In the genomic region with DNA sequence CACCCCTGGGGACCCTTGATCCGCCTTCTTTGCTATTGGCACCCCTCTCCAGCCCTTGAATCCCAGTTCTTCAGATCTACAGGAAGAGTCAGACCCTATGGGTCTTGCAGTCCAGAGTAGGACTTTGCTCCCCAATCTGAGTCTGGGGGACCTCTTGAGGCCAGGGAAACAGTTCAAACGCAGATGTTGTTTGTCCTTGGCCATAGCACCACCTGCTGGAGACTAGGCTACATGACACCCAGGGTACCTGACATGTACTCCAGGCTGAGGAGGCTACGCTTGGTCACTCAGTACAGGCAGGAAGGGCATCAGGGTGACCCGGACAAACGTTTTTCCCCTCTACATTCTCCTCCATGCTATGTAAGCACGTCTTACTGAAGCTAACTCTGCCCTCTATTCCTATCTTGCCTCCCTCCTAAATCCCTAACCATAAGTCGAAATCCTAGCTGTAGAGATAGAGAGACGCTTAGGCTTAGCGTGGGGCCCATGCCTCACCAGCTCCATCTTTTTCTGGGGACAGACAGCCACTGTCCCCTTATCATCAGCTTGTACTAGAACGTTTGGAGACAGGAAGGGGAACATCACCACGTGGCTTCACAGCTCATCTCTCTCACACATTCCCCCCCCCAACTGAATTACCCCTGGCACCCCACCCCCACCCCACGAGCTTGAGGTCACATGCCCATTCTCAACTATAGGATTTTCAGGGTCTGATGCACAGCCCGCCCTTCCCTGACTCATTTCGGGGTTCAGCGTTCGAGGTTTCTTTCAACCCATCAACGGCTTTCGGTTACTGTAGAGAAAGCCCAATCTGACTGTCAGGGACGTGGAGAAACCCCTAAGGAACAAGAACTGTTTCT, we compare ENCODE assay signal across 8 mouse cellular contexts. TPM values are rescaled to one million over a fixed set of nuclear protein-coding genes. Genes with fewer than 3 reads are reported as not detected.
DNase-seq lines count a peak whose midpoint lies in the region; ATAC-seq lines count a peak whose summit lies in the region.

No protein-coding gene starts in this region.

- peaks cover 33% of the 10 kb centered on the region for H3K4me1 ChIP-seq in hindbrain, embryonic 13.5 days (replicated peaks)

- no peak overlapping the region for H3K4me3 ChIP-seq in hindbrain, embryonic 13.5 days

- no peak overlapping the region for H3K4me2 ChIP-seq in hindbrain, embryonic 13.5 days

- peak; percentile 65; the same call in 1 of the 2 replicates for ATAC-seq in hindbrain, embryonic 13.5 days (ENCODE audit: low FRiP score)

- no peaks in the 10 kb centered on the region for H3K9me3 ChIP-seq in hindbrain, embryonic 13.5 days

- 54% methylated on average over 19 of the region's 19 CpGs for WGBS in hindbrain, embryonic 13.5 days

- peaks cover 6% of the 10 kb centered on the region; the same call in 1 of the 2 replicates for H3K27me3 ChIP-seq in hindbrain, embryonic 13.5 days

- H3K36me3 ChIP-seq in hindbrain, embryonic 13.5 days, result no peaks in the 10 kb centered on the region

- DNase-seq in R1 (ENCODE audit: low read depth, low spot score), result peak; percentile 71
- peak; percentile 34 for DNase-seq in cerebellum, adult 8-10 months
- DNase-seq in frontal cortex, postnatal 10 days (ENCODE audit: low spot score in 2 of 2), result peak; percentile 62 to 83
- DNase-seq in layer of hippocampus, postnatal 10 days (ENCODE audit: low spot score in 2 of 2), result peak; percentile 87 to 90
- DNase-seq in lung, postnatal 36 days, result peak; percentile 90
- DNase-seq in right cerebral cortex, postnatal 14 days, result peak; percentile 80
- DNase-seq in urinary bladder, postnatal 4 days (ENCODE audit: low spot score in 2 of 2), result peak; percentile 75 to 86

- no peak overlapping the region for H3K9ac ChIP-seq in hindbrain, embryonic 13.5 days

- H3K27ac ChIP-seq in hindbrain, embryonic 13.5 days, result no peak overlapping the region

RNA-seq across cellular contexts. Expression of a gene that starts 4.7 kb away (rescaled TPM):
- not detected in 2 replicates for polyA plus RNA-seq in hindbrain, embryonic 13.5 days (2015; fragmentation: Nextera tagmentation; extraction: Ambion mirVana)
- total RNA-seq in layer of hippocampus, postnatal 10 days (2021), result not detected

Comparison
In these comparisons a context has a peak if more than half of its experiments do, and no peak if none do; other contexts are left out.
1. DNase-seq: peak in every context shown above with its lines; median percentile 90 in lung, postnatal 36 days; 88 in layer of hippocampus, postnatal 10 days; 80 in urinary bladder, postnatal 4 days; 80 in right cerebral cortex, postnatal 14 days; 72 in frontal cortex, postnatal 10 days; 71 in R1; 34 in cerebellum, adult 8-10 months.